Mouse (Mus musculus) embryo, embryonic 11.5 days (tissue): ENCODE data around the gene Fat4.

ENCODE experiments used
- DNase-seq: peaks from one replicate; pipeline ENCODE4 v3.0.0-alpha.2; 2012; ENCODE audit warnings: low read depth, low spot score

The Fat4 gene

DNA sequence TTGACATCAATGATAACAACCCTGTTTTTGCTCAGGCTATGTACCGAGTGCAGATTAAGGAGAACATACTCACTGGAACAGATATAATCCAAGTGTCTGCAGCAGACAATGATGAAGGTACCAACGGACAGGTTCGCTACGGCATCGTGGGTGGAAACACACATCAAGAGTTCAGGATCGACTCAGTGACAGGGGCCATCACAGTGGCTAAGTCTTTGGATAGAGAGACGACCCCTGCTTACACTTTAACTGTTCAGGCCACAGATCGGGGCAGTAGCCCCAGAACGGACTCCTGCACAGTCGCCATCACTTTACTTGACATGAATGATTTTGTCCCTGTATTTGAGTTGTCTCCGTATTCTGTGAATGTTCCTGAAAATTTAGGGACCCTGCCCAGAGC is 70.4 kb downstream of the Fat4 start:
- DNase-seq: no peak

DNA sequence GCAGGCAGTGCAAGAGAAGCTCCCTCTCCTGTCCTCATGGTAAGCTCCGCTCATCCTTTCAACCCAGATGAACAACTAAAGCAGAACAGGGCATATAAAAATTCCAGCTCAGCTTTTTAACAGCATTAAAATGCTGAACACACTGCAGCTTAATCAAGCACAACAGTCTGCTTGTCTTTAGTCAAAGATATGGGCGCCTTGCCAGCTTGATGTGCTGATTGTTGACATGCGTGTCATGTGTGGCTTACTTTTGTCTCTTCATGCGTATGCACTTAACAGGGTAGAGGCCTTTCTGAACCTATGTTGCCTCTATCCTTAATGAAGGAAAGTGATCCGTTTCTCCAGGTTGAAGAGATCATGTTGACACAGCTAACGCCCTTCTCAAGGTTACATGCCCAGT is 75.6 kb downstream of the Fat4 start:
- DNase-seq: no peak

DNA sequence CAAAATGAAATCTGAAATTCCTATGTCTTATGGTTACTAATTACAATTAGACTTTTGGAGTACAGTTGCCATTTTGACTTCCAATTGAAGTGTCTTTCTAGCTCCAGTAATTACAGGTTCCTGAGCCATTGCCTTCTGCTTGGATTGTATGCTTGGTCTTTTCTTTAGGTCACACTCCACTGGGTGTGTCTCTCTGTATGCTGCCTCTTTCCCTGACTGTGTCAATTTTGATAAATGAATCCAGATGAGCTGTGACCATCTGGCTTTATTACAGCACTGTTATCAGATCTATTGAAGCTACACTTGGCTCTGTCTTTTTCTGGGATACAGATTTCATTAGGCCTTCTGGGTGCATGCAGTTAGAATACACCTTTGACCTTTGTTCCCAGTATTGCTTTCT is 80.7 kb downstream of the Fat4 start:
- no peak for DNase-seq

GRCm38 (mm10) chr3:38986379-38986778 is 99.6 kb downstream of the Fat4 start:
- no peak for DNase-seq

DNA sequence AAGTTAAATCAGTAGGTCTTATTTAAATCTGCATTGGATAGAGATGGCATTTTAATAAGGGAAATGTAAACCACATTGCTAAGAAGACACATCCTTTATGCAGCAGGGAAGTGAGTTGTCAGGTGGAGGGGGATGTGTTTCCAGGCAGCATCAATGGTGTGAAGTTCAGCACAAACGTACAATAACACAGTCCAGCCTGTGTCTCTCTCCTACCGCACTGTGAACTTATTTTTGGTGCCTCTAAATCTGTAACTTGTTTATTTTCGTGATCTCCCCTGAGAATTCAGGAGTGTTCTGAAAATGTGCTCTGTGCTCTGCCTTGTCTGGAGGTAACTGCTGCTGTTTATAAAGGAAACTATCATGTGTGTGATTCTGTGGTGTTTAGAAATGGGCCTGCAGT is 102.4 kb downstream of the Fat4 start:
- DNase-seq: no peak

GRCm38 (mm10) chr3:39000011-39000410 is 113.3 kb downstream of the Fat4 start:
- DNase-seq: no peak

DNA sequence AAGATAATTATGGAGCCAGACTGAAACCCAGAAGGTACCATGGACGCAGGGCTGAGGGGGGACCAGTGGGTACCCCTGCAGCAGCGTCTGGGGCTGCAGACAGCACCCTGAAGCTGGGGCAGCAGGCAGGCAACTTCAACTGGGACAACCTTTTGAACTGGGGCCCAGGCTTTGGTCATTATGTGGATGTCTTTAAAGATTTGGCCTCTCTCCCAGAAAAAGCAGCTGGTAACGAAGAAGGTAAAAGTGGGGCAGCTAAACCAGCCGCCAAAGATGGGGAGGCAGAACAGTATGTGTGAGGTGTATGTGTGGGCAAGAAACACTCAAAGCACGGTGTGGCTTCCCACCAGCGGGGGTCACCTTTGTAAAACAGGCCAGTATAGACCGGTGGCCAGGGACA is 123.8 kb downstream of the Fat4 start:
- no peak for DNase-seq

DNA sequence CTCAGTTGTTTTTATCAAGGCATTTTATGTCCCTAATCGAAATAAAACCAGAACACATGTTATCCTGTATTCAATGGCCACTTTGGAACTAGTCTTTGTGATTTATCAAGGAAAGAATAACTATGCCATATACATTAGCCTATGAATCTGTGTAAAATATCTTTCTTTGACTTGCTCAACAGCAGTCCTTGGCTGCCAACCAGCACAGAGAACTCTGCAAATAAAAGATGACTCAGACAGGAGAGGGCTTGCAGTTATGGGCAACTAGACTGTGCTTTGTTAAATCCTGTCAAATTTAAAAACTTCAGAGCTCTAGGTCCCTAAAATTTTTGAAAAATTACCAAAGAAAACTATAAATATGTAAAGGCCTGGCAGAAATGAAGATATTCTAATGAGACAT is 130.9 kb downstream of the Fat4 start:
- DNase-seq: no peak

GRCm38 (mm10) chr3:39036113-39036512 is 149.4 kb downstream of the Fat4 start:
- no peak for DNase-seq

DNA sequence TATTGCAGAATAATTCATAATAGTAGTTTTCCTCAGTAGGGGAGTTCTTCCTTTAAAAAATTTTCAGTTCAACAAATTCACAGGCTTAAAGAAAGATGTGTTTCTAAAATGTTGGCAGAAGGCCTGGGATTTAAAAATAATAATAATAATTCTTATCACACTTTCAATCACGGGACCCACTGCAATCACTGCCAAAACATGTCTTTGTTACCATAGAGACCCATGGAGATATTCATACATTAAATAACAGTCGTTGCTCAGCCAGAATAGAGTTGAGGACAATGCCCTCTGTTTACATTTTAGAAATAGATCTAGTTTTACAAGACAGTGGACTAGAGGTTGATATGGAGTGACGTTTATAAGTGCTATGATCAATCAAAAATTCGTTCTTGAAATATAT is 159.7 kb downstream of the Fat4 start:
- no peak for DNase-seq

- DNase-seq: no peak
Measured at GRCm38 (mm10) chr3:39047621-39048303, 161.0 kb downstream of the Fat4 start.

DNA sequence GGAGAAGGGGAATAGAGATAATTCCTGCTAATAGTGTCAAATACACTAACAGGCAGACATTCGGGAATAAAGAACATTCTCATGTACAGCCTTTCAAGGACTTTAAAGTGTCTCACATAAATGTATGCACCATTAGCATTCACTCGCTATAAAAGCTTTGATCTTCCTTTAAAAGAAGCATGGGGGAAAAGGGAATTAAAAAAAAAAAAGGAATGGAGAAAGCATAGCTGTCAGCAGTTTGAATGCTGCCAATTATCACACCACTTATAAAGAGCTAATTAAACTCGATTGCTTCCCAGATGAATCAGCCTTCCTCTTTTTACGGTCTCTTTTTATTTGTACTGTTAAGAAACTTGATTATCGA is 161.5 kb downstream of the Fat4 start:
- DNase-seq: no peak

- no peak for DNase-seq
Measured at GRCm38 (mm10) chr3:39050130-39050529, 163.4 kb downstream of the Fat4 start.

- peak; percentile 31 for DNase-seq
Measured at GRCm38 (mm10) chr3:39053072-39053471, 166.3 kb downstream of the Fat4 start.
